Mouse (Mus musculus): ENCODE measurements around the gene Bad. TPM values are rescaled to one million over a fixed set of nuclear protein-coding genes. Genes with fewer than 3 reads are reported as not detected.

Gene Bad
- polyA plus RNA-seq, 1 experiment = not detected

DNA sequence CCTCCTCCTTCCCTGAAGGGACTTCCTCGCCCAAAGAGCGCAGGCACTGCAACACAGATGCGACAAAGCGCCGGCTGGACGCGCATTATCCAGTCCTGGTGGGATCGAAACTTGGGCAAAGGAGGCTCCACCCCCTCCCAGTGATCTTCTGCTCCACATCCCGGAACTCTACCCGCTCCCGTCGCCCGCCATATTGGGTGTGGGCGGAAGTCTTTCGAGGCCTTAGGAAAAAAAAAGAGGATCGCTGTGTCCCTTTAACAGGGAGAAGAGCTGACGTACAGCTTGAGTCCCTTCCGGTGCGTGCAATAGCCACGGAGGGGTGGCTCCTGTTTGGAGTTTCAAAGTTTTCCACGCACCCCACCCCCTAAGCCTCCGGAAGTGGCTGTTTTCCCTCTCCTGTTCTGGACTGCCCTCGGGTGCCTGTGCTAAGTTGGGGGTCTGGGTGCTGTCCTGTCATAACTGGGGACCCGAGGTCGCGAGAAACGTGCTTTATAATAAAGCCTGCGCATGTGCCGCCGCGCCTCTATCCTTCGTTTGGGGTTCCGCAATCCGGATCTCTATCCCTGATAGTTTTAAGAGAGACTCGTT lies 9.8 kb downstream of the Bad start:
- no peak for TF ChIP-seq CTCF (IDR thresholded peaks at IDR 0.05; ENCODE audit: insufficient read depth, low read depth, low read length)
- peak; percentile 33; the same call in 1 of the 2 replicates for TF ChIP-seq POLR2A (IDR thresholded peaks at IDR 0.05; ENCODE audit: insufficient read depth, low read depth, low read length)
- Histone ChIP-seq H3K27ac (ENCODE audit: insufficient read depth, low read depth, low read length) (peak overlapping the region; percentile 91), H3K4me1 (ENCODE audit: control insufficient read depth, insufficient read depth, low read length) (peaks cover 10% of the 10 kb centered on the region), H3K4me3 (ENCODE audit: insufficient read depth, low read depth, low read length) (peak overlapping the region; percentile 62)
- WGBS = under 1% methylated on average over 35 of the region's 35 CpGs

DNA sequence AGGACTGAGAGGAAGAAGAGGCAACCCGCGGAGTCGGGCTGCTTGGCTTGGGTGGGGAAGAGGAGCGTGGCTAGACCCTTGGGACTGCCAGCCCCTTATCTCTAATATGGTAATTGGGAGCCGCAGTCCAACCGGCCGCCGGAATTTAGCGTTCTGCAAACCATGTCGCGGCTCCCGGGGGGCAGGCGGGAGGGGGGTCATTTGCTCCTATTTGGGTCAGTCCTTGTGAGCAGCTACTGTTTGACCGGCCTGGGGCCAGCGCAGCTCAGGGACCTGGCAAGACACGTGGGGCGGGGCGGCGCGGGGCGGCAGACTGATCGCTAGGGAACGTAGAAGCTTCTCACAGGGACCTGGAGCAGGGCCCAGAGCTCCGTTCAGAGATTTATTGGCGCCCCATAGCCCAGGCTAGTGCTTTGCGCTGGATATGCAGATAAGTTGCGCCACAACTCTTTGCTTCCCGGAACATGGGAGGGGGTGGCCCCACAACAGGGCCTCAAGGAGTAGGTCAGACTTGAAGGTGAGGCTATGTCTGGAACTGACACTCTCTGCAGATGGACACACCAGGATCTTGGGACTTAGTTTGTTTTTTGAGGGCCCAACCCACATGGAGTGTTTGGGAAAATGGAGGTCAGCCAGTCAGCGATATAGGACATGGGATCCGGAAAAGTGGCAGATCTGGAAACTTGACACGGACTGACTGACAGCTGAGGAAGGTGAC lies 10.5 kb downstream of the Bad start:
- Histone ChIP-seq H3K4me1 (ENCODE audit: control insufficient read depth, insufficient read depth, low read length) (peaks cover 10% of the 10 kb centered on the region), H3K27ac (ENCODE audit: insufficient read depth, low read depth, low read length) (peak overlapping the region; percentile 76), H3K4me3 (ENCODE audit: insufficient read depth, low read depth, low read length) (peak overlapping the region; percentile 62)
- TF ChIP-seq CTCF (IDR thresholded peaks at IDR 0.05; ENCODE audit: insufficient read depth, low read depth, low read length) (no peak), POLR2A (IDR thresholded peaks at IDR 0.05; ENCODE audit: insufficient read depth, low read depth, low read length) (no peak; the same call in 1 of the 2 replicates)
- 3% methylated on average over 31 of the region's 31 CpGs for WGBS

DNA sequence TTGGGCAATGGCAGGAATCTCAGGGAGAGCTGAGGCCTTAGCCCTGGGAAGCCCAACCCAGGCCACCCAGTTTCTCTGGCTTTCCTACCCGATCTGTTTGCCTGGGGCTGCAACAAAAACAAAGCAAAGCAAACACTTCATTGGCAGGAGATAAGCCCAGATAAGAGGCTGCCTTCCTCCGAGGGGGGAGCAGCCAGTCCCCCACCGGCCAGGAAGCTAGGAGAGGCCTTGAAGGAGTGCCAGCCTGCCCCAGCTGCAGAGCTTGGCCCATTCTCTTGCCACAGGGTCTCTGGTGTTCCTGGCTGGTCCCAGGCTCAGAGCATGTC lies 11.0 kb downstream of the Bad start:
- Histone ChIP-seq H3K4me3 (ENCODE audit: insufficient read depth, low read depth, low read length) (peak overlapping the region; percentile 62), H3K4me1 (ENCODE audit: control insufficient read depth, insufficient read depth, low read length) (peaks cover 10% of the 10 kb centered on the region), H3K27ac (ENCODE audit: insufficient read depth, low read depth, low read length) (peak overlapping the region; percentile 76)
- WGBS = 13% methylated on average over 3 of the region's 3 CpGs
- TF ChIP-seq POLR2A (IDR thresholded peaks at IDR 0.05; ENCODE audit: insufficient read depth, low read depth, low read length) (no peak), CTCF (IDR thresholded peaks at IDR 0.05; ENCODE audit: insufficient read depth, low read depth, low read length) (no peak)

DNA sequence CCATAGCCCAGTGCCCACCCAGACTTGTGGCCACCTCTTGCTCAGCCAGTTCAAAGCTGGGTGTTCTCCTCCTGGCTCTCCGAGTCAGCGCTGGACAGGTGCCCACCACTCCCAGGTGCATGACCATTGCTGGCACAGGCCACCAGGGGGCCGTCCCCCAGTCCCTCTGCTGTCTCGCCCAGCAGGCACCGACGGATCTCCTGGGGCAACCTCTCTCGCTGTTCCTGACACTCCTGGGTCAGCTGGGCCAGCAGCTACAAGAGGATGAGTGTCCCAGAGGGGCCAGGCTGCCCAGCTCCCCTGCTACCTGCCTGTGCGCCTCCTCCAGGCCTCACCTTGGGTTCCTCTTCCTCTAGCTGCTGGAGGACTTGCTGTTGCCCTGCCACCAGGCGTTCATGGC lies 12.4 kb downstream of the Bad start:
- no peak overlapping the region for H3K4me3 ChIP-seq (ENCODE audit: insufficient read depth, low read depth, low read length)
- peaks cover 10% of the 10 kb centered on the region for H3K4me1 ChIP-seq (ENCODE audit: control insufficient read depth, insufficient read depth, low read length)
- no peak overlapping the region for H3K27ac ChIP-seq (ENCODE audit: insufficient read depth, low read depth, low read length)
- no peak for TF ChIP-seq CTCF (IDR thresholded peaks at IDR 0.05; ENCODE audit: insufficient read depth, low read depth, low read length)
- no peak for TF ChIP-seq POLR2A (IDR thresholded peaks at IDR 0.05; ENCODE audit: insufficient read depth, low read depth, low read length)
- 53% methylated on average over 9 of the region's 9 CpGs for WGBS

DNA sequence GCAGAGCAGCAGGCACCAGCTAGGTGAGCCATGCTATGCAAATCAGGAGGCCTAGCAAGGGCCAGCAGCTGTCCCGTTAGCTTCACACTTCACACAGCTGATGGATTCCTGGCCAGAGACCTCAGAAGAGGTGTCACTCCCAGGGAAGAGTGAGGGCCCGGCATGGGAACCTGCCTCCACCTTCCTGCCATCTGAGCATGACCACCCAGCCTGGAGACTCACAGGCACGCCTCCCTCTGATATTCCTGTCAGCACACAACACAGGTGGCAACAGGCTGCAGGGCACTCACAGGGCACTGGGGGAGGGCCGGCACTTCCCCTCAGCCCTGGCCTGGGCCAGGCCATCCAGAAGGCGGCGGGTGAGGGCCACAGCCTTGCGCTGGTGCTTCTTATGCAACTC lies 13.8 kb downstream of the Bad start:
- whole genome bisulfite sequencing = 87% methylated on average over 7 of the region's 7 CpGs

DNA sequence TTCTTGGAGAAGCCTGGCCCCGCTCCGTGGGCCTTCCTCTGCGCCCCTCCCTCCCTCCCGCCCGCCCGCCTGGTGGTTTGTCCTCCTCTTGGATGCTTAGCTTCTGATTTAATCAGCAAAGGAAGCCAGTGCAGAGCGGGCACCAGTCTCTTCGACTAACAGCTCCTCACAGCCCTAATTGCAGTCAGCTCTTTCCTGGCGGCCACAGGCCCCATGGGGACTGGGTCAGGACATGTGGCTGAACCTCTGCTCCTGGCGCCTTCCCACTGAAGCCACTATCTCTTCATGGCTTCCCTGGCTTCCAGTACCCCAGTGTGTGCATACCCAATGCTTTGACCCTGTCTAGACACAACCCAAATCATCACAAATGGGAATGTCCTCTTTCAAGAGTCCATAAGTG lies 14.8 kb downstream of the Bad start:
- Histone ChIP-seq H3K4me1 (ENCODE audit: control insufficient read depth, insufficient read depth, low read length) (peaks cover 10% of the 10 kb centered on the region), H3K4me3 (ENCODE audit: insufficient read depth, low read depth, low read length) (no peak overlapping the region), H3K27ac (ENCODE audit: insufficient read depth, low read depth, low read length) (no peak overlapping the region)
- no peak for TF ChIP-seq POLR2A (IDR thresholded peaks at IDR 0.05; ENCODE audit: insufficient read depth, low read depth, low read length)
- no peak for TF ChIP-seq CTCF (IDR thresholded peaks at IDR 0.05; ENCODE audit: insufficient read depth, low read depth, low read length)
- WGBS = 84% methylated on average over 10 of the region's 10 CpGs

More for the DNA sequence above, 13.8 kb downstream of the Bad start:
- H3K4me1 ChIP-seq (ENCODE audit: control insufficient read depth, insufficient read depth, low read length) = peaks cover 10% of the 10 kb centered on the region
- H3K27ac ChIP-seq (ENCODE audit: insufficient read depth, low read depth, low read length) = no peak overlapping the region
- TF ChIP-seq CTCF (IDR thresholded peaks at IDR 0.05; ENCODE audit: insufficient read depth, low read depth, low read length) (no peak), POLR2A (IDR thresholded peaks at IDR 0.05; ENCODE audit: insufficient read depth, low read depth, low read length) (no peak)
- H3K4me3 ChIP-seq (ENCODE audit: insufficient read depth, low read depth, low read length) = no peak overlapping the region

DNA sequence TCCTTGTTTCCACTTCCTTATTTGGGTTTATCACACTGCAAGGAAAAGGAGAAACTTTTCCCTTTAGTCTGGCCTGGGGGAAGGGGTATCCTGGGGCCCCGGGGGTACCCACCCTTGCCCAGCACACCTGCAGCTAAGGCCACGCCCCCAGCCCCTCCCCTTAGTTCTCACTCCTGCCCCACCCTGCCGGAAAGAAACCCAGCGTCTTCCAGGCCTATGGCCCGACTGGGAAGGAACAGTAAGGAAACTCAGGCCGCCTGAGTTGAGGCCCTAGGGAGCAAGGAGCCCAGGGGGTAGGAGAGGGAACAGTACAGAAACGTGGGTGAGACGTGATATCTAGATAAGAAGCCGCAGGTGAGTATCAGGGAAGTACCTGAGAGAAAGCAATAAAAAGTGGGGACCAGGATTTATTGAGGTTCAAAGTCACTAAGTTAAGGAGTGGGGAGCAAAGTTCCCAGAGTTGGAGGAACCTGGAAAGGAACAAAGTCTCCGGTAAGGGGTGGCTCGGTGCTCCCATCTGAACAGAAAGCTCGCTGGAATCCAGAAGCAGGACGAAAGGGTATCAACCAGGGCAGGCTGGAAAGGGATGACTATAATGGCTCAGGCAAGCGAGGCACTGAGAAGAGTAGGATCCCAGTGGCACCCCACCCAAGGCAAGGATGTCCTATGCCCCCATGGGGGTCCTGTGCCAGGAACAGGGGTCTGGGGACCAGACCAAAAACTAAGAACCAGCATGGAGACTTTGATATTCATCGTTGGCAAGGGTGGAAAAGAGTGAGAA lies 27.0 kb downstream of the Bad start:
- WGBS = 36% methylated on average over 15 of the region's 15 CpGs
- TF ChIP-seq CTCF (IDR thresholded peaks at IDR 0.05; ENCODE audit: insufficient read depth, low read depth, low read length) = no peak
- no peak for TF ChIP-seq POLR2A (IDR thresholded peaks at IDR 0.05; ENCODE audit: insufficient read depth, low read depth, low read length)
- H3K27ac ChIP-seq (ENCODE audit: insufficient read depth, low read depth, low read length) = no peak overlapping the region
- H3K4me3 ChIP-seq (ENCODE audit: insufficient read depth, low read depth, low read length) = peak overlapping the region; percentile 48; the same call in 1 of the 2 replicates
- peaks cover 20% of the 10 kb centered on the region for H3K4me1 ChIP-seq (ENCODE audit: control insufficient read depth, insufficient read depth, low read length)

DNA sequence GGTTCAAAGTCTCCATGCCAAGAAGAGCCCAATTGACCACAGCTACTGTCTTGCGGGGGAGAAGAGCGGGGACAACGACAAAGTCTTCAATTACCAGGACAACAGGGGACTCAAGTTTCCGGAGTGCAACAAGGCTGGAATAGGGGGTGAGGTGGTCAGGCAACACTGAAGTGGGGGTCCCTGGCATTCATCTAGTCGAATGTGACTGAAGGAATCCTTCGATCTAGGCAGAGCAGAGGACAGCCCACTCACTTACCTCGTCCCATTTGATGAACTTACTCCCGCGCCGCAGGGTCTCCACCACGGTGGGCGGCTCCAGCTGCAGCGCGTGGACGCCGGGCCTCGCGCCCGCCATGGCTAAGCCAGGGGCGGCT lies 27.6 kb downstream of the Bad start:
- H3K27ac ChIP-seq (ENCODE audit: insufficient read depth, low read depth, low read length) = no peak overlapping the region
- H3K4me1 ChIP-seq (ENCODE audit: control insufficient read depth, insufficient read depth, low read length) = peaks cover 22% of the 10 kb centered on the region
- H3K4me3 ChIP-seq (ENCODE audit: insufficient read depth, low read depth, low read length) = peak overlapping the region; percentile 48
- no peak for TF ChIP-seq POLR2A (IDR thresholded peaks at IDR 0.05; ENCODE audit: insufficient read depth, low read depth, low read length)
- 4% methylated on average over 20 of the region's 20 CpGs for WGBS
